Mouse (Mus musculus) liver, embryonic 14.5 days (tissue): Measurements from ENCODE around the gene Nfkbia.

Experiments used
- CTCF ChIP-seq: IDR thresholded peaks from 2 replicates; pipeline ENCODE4 v1.5.1; 2016; ENCODE audit warnings: antibody characterized with exemption, low read depth, control low read depth
- EP300 ChIP-seq: IDR thresholded peaks from 2 replicates; pipeline ENCODE4 v1.6.1; 2016; ENCODE audit warnings: antibody characterized with exemption, low read depth

GRCm38 (mm10) chr12:55537742-55538141 is 45.3 kb upstream of the Nfkbia start:
- TF ChIP-seq CTCF (no peak), EP300 (no peak)
